Mouse (Mus musculus) urinary bladder, adult 2 months (tissue): ENCODE measurements around the gene Ift57. TPM values are rescaled to one million over a fixed set of nuclear protein-coding genes. Genes with fewer than 3 reads are reported as not detected.

Source experiments
- DNase-seq: peaks from one replicate; pipeline ENCODE4 v3.0.0; 2022; ENCODE audit warnings: low spot score
- polyA plus RNA-seq: library from polyadenylated mRNA; depleted of rRNA; stranded (reverse); fragments of >200 nt; gene quantifications from 2 replicates; pipeline ENCODE4 v1.2.3, GENCODE M21; 2012

Gene Ift57
- polyA plus RNA-seq, 1 experiment, result 26.5 TPM

DNA sequence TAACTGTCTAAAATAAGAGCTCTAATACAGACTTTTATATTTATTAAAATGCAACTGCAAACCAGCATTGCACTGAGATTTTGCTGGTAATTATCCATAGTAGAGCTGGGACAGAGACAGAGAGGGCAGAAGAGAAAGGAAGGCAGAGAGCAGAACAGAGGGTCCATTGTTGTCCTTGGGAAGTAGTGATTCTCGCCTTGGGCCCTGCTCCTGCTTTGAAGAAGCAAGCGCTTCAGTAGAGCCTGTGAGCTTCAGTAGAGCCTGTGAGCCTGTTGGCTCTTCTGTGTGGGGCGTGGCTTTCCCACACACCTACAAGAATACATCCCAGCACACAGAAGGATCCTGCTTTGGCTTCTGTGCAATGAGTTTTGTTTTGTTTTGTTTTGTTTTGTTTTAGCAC is 54.3 kb downstream of the Ift57 start:
- DNase-seq, result no peak

DNA sequence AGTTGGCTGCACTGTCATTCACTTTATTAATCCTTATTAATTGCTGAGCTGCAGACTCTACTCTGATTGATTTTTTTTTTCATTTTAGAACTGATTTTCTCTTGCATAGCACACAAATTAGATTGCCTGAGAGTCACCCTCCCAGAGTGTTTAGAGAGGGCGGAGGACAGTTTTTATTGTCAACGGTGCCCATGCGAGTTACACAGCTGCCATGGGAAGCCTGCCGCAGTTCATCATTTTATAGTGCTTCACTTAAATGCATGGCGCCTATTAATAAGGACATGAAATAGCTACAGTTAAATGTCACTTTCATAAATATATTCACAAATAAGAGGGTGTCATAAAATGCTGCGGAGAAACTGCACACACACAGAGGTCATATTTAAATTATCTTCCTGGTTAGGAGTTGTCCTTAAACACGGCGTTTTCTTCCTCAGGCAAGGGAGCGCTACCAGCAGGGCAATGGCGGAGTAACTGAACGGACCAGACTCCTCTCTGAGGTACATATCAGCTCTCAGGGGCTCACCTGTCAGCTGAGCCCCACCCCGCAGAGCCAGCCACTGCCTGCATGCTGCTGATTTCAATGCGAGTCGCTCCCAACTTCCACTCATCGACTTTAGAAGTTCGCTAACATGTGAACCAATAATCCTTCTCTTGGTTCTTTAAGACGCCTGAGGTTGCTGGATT is 61.6 kb downstream of the Ift57 start:
- no peak for DNase-seq

DNA sequence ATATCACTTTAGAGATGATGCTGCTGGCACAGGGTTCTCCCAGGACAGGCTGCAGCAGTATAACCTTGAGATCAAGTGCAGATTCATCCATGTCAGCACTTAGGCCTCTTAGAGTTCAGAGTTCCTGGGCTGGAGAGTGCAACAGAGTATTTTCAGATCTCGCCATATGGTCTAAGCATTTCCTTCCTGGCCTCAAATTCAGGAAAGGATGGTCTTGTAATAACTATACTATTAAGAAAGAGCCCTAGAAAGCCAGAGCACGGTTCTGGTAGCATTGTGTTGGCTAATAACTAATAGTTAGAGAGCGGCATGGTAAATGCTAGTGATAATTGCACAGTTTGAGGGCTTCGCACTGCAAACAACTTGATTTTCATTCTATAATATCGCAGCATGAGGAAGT is 62.9 kb downstream of the Ift57 start:
- DNase-seq, result no peak

DNA sequence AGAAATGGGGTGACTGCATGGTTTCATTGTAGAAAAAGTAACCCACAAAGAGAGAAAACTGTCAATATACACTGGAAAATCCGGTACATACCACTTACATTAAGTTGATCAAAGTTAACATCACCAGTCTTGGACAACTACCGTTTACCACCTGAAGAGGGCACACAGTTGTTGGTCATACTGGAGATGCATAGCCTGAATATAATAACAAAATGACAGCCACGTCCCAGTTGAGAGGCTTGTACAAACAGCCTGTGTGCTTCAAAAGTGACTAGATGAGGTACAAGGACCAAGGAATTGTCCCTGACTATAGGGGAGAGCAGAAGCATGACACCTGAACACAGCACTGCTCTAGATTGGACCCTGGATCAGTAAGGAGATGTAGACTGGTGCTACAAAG is 67.3 kb downstream of the Ift57 start:
- DNase-seq, result no peak

GRCm38 (mm10) chr16:49768491-49769031 is 69.5 kb downstream of the Ift57 start:
- no peak for DNase-seq

DNA sequence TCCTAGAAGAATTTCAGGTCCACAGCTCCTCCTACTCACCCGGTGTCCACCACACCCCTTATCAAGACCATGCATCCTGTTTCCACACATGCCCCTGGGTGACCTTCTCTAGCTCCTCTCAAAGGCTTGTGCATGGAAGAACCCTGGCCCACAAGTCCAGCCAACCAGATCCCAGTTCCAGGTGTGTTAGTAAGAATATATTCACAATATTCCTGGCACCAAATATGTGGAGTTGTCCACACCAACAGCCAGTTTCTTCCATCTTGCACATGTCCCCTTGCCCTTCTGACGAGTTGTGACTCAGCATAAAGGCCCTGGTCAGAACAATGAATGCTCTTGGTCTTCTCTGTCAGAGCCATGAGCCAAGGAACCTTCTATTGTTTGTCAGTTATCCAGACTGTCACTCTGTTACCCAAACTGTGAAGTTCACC is 70.8 kb downstream of the Ift57 start:
- no peak for DNase-seq

- DNase-seq, result no peak
These were observed 71.5 kb downstream of the Ift57 start for GRCm38 (mm10) chr16:49770320-49771189.

GRCm38 (mm10) chr16:49771609-49772396 is 72.8 kb downstream of the Ift57 start:
- no peak for DNase-seq

- DNase-seq, result no peak
These were observed 73.5 kb downstream of the Ift57 start for GRCm38 (mm10) chr16:49772576-49772975.

DNA sequence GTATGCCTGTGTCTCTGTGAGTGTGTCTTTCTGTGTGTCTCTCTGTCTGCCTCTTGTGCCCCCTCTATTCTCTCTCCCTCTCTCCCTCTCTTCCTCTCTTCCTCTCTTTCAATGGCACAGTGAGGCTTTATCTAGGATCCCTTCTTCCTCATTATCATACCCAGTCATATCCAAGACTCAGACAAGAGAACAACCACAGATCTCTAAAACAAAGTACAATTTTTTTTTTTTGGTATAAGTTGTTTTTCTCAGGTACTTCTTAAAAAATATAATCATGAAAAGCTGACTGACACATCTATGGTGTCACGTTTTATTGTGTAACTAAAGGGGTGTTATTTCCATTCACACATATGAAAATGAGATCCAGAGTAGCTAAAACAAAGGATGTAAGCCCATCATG is 74.0 kb downstream of the Ift57 start:
- no peak for DNase-seq

- no peak for DNase-seq
These were observed 75.3 kb downstream of the Ift57 start for GRCm38 (mm10) chr16:49774059-49775001.

GRCm38 (mm10) chr16:49775002-49775966 is 76.3 kb downstream of the Ift57 start:
- DNase-seq, result no peak

DNA sequence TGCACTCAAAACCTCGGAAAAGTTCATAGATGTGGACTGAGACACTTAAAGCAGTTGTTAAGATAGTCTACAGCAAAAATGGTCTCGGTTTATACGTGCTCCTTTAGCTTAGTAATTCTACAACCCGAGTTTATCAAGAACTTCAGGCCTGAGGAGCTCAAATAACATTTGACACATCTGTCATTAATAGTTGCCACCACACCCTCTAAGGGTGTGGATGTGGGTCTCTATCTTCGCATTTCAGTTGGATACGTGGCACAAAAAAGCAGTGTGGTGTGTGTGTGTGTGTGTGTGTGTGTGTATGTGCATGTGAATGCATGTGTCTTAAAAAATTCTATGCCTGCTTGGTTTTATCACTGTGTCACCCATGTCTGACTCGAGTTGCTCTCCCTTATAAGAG is 77.9 kb downstream of the Ift57 start:
- DNase-seq, result no peak

DNA sequence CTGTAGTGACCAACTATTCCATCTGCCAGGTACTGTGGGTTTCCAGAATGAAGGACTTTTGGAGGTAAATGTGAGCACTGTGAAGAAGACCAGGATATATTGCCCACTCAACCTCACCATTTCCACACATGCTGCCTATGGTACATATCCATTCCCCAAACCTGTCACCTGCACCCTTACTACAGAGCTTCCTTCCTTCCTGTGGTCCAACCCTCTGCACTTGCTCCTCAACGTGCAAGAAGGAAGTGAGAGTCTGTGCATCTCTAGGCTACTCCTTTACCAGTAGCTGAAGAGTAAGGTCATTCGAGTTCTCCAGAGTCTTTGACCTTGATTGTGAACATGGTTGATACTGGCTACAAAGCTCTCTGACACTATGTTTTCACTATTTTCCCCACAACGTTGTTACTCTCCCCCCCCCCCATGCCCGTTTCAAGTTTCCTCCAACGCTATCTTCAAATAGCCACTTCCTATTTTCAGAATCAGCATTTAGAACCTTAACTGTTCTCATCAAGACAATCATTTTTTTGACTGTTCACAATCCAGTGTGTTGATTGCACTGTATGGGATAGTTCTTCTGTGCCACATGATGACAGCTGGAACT is 82.6 kb downstream of the Ift57 start:
- no peak for DNase-seq

GRCm38 (mm10) chr16:49783369-49783768 is 84.3 kb downstream of the Ift57 start:
- DNase-seq, result no peak

DNA sequence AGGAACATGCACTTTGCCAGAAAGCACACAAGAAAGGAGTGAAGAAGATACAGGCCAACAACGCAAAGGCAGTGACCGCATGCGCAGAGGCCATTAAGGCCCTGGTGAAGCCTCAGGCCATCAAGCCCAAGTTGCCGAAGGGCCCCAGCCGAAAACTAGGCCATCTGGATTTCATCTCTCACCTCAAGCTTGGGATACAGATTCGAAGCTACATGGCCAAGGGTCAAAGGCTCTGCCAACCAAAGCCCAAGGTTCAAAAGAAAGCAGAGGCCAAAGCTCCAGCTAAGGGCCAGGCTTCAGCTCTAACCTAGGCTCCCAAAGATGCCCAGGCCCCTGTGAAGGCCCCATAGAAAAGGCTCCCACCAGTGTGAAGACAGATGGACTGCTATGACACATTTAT is 87.1 kb downstream of the Ift57 start:
- no peak for DNase-seq

GRCm38 (mm10) chr16:49787714-49788113 is 88.7 kb downstream of the Ift57 start:
- no peak for DNase-seq

GRCm38 (mm10) chr16:49790575-49791465 is 91.8 kb downstream of the Ift57 start:
- DNase-seq, result no peak
